ENCODE assay signal across 8 mouse cellular contexts in the genomic region with DNA sequence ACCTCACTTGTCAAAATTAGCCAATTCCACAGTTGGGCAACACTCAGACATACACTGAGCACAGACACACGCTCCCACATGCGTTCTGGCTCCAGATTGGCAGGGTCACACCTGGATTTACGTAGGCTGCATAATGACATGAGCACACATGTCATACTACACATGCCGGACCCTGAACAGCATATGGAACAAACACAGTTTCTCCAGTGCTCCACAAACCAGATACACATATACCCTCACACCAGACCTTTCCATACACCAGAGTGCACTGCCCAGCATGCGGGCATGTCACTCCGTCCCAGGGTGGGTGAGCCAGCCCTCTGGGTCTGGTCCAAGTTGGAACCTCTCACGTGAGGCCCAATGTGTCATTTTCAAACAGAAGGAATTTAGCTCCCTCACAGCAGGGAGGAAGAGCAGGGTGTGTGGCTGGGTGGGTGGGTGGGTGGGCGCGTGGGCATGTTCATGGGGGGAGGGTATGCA. TPM values are rescaled to one million over a fixed set of nuclear protein-coding genes. Genes with fewer than 3 reads are reported as not detected.
DNase-seq lines count a peak whose midpoint lies in the region; ATAC-seq lines count a peak whose summit lies in the region.
"Had no signal": no experiment of that assay in that cellular context is flagged by ENCODE, and none has a peak within 500 bp of the region (broad histone marks: within the 10 kb centered on the region; RNA-seq: fewer than 3 reads in every experiment).

A gene (plus strand): TSS at position 430 of the 480 bp plus-strand sequence.

- peaks cover 10% of the 10 kb centered on the region for H3K4me1 ChIP-seq in hindbrain, embryonic 16.5 days (ENCODE audit: control insufficient read depth, insufficient read depth, low read depth, low read length)
- H3K4me1 ChIP-seq in liver, embryonic 12.5 days: peaks cover 33% of the 10 kb centered on the region

- no peaks in the 10 kb centered on the region for H3K27me3 ChIP-seq in hindbrain, embryonic 16.5 days (replicated peaks; ENCODE audit: control insufficient read depth, insufficient read depth, low read length)
- H3K27me3 ChIP-seq in liver, embryonic 12.5 days (replicated peaks): peaks cover 47% of the 10 kb centered on the region

- peak; percentile 32 for DNase-seq in right cerebral cortex, adult 18-20 months
- DNase-seq in right cerebral cortex, postnatal 14 days: no peak
- no peak for DNase-seq in gastrocnemius, postnatal 36 days
- DNase-seq in Muller cell, postnatal 12 days (ENCODE audit: inconsistent ontology term): no peak
- DNase-seq: lung, adult 18-20 months had no signal

- H3K9me3 ChIP-seq in hindbrain, embryonic 16.5 days (ENCODE audit: control insufficient read depth, low read length): no peaks in the 10 kb centered on the region
- no peaks in the 10 kb centered on the region for H3K9me3 ChIP-seq in liver, embryonic 12.5 days (replicated peaks)

- H3K9ac ChIP-seq in hindbrain, embryonic 16.5 days (ENCODE audit: low read depth, low read length): peak within 1 kb of the TSS; percentile 71; the same call in 1 of the 2 replicates
- H3K9ac ChIP-seq in liver, embryonic 12.5 days: no peak within 1 kb of the TSS

- peak within 1 kb of the TSS; percentile 95 for H3K4me2 ChIP-seq in hindbrain, embryonic 16.5 days (ENCODE audit: low read length)
- peak within 1 kb of the TSS; percentile 85 for H3K4me2 ChIP-seq in liver, embryonic 12.5 days

- intact Hi-C loops in gastrocnemius, postnatal 36 days (cut with DNase I): no loop called here

- peak within 1 kb of the TSS; percentile 51 for H3K4me3 ChIP-seq in hindbrain, embryonic 16.5 days (ENCODE audit: low read length)
- 0 out of 2 replicates have a peak within 1 kb of the TSS, but pooled peaks have one; percentile 53 for H3K4me3 ChIP-seq in liver, embryonic 12.5 days

- WGBS in hindbrain, embryonic 16.5 days: 62% methylated on average over 9 of the region's 9 CpGs
- 67% methylated on average over 9 of the region's 9 CpGs for WGBS in liver, embryonic 12.5 days (ENCODE audit: insufficient replicate concordance)

- H3K27ac ChIP-seq in hindbrain, embryonic 16.5 days (ENCODE audit: low read depth, low read length): no peak within 1 kb of the TSS
- H3K27ac ChIP-seq in liver, embryonic 12.5 days: no peak within 1 kb of the TSS

- ATAC-seq in hindbrain, embryonic 16.5 days: peak; percentile 24; the same call in 1 of the 2 replicates
- ATAC-seq in liver, embryonic 12.5 days: no peak
- no peak for ATAC-seq in CD4-positive, CD25-positive, alpha-beta regulatory T cell, adult 4 months

- no peaks in the 10 kb centered on the region for H3K36me3 ChIP-seq in hindbrain, embryonic 16.5 days (ENCODE audit: control insufficient read depth, insufficient read depth, low read length)
- no peaks in the 10 kb centered on the region for H3K36me3 ChIP-seq in liver, embryonic 12.5 days

RNA-seq across cellular contexts. Expression of the gene that starts here (rescaled TPM):
- polyA plus RNA-seq in hindbrain, embryonic 16.5 days (2015; fragmentation: Nextera tagmentation; extraction: Ambion mirVana): 0.66 and 0.72 TPM in 2 replicates
- not detected in 2 replicates for polyA plus RNA-seq in liver, embryonic 12.5 days (2016; fragmentation: Nextera tagmentation; extraction: Ambion mirVana)
- not detected for total RNA-seq in gastrocnemius, postnatal 36 days (2021)
- polyA plus RNA-seq in CD4-positive, CD25-positive, alpha-beta regulatory T cell, adult 4 months (2017; shearing (Covaris generic)): not detected

Comparison
In these comparisons a context has a peak if more than half of its experiments do, and no peak if none do; other contexts are left out.
1. Peak in ATAC-seq, H3K4me3 ChIP-seq, H3K9ac ChIP-seq and H3K4me2 ChIP-seq in hindbrain, embryonic 16.5 days; RNA of the gene not detected or under 1 TPM.